22 mouse cellular contexts compared by ENCODE assay signal in genomic region chr2:27576416-27576815, GRCm38 (mm10).
DNase-seq lines count a peak whose midpoint lies in the region; ATAC-seq and TF ChIP-seq lines count a peak whose summit lies in the region.
"Had no signal": no experiment of that assay in that cellular context is flagged by ENCODE, and none has a peak within 500 bp of the region (broad histone marks: within the 10 kb centered on the region; RNA-seq: fewer than 3 reads in every experiment).

No protein-coding gene starts in this region.

- H3K9me3 ChIP-seq in kidney, embryonic 14.5 days (ENCODE audit: control insufficient read depth, low read length) = no peaks in the 10 kb centered on the region
- H3K9me3 ChIP-seq: heart, embryonic 15.5 days; limb, embryonic 10.5 days had no signal

- TF ChIP-seq CTCF in gastrocnemius, adult 2 months (IDR thresholded peaks at IDR 0.05) = no peak

- H3K4me3 ChIP-seq in gastrocnemius, adult 2 months = no peak overlapping the region
- H3K4me3 ChIP-seq in kidney, embryonic 14.5 days (ENCODE audit: low read length) = no peak overlapping the region
- H3K4me3 ChIP-seq: heart, adult 2 months; heart, embryonic 15.5 days; left cerebral cortex, adult 2 months; limb, embryonic 10.5 days; megakaryocyte, embryonic 14.5 days had no signal

- no peak overlapping the region for H3K4me2 ChIP-seq in kidney, embryonic 14.5 days (replicated peaks; ENCODE audit: low read depth, low read length)
- H3K4me2 ChIP-seq: heart, embryonic 15.5 days; liver, embryonic 11.5 days had no signal

- peaks cover 8% of the 10 kb centered on the region; the same call in 1 of the 2 replicates for H3K4me1 ChIP-seq in kidney, embryonic 14.5 days (ENCODE audit: control insufficient read depth, insufficient read depth, low read length)

- H3K9ac ChIP-seq in kidney, embryonic 14.5 days (ENCODE audit: low read depth, low read length) = no peak overlapping the region
- H3K9ac ChIP-seq: heart, embryonic 15.5 days had no signal

- DNase-seq in gastrocnemius, adult 2 months = peak; percentile 77
- no peak for DNase-seq in gastrocnemius, postnatal 4 days (ENCODE audit: low spot score in 2 of 2)
- DNase-seq in kidney, postnatal 25 days = peak; percentile 40 to 73
- DNase-seq in adrenal gland, postnatal 14 days = peak; percentile 61
- peak; percentile 39 for DNase-seq in gastrocnemius, postnatal 14 days
- DNase-seq in spleen, adult 18-20 months = no peak
- DNase-seq: cerebellum, postnatal 25 days; embryo, embryonic 11 days; heart, postnatal 4 days; lung, adult 2 months; right cerebral cortex, postnatal 4 days; thymus, postnatal 36 days had no signal

- no peaks in the 10 kb centered on the region for H3K36me3 ChIP-seq in kidney, embryonic 14.5 days (ENCODE audit: control insufficient read depth, insufficient read depth, low read length)
- H3K36me3 ChIP-seq: heart, embryonic 15.5 days; limb, embryonic 10.5 days had no signal

- H3K27me3 ChIP-seq in kidney, embryonic 14.5 days (ENCODE audit: control insufficient read depth, insufficient read depth, low read length) = no peaks in the 10 kb centered on the region
- H3K27me3 ChIP-seq: heart, embryonic 15.5 days had no signal

- peak overlapping the region; percentile 66; the same call in 1 of the 2 replicates for H3K27ac ChIP-seq in gastrocnemius, adult 2 months
- H3K27ac ChIP-seq in kidney, embryonic 14.5 days (ENCODE audit: low read depth, low read length) = no peak overlapping the region
- H3K27ac ChIP-seq: heart, adult 2 months; heart, embryonic 15.5 days; left cerebral cortex, adult 2 months; limb, embryonic 10.5 days had no signal

- intact Hi-C loops in gastrocnemius, adult 2 months (cut with DNase I) = no loop called here
- intact Hi-C loops in gastrocnemius, postnatal 14 days (cut with DNase I; ENCODE audit: low total_unique reads) = no loop called here

- WGBS in kidney, embryonic 14.5 days = 89% methylated on average over 4 of the region's 4 CpGs

- no peak for ATAC-seq in kidney, embryonic 14.5 days (ENCODE audit: low FRiP score, low TSS enrichment)
- ATAC-seq: forebrain, embryonic 16.5 days; hindbrain, embryonic 16.5 days; intestine, postnatal 0 days had no signal

Comparison
In these comparisons a context has a peak if more than half of its experiments do, and no peak if none do; other contexts are left out.
1. DNase-seq: peak in gastrocnemius, adult 2 months (single experiment), kidney, postnatal 25 days (2 of 2), adrenal gland, postnatal 14 days (single experiment) and gastrocnemius, postnatal 14 days (single experiment); none in gastrocnemius, postnatal 4 days (0 of 2) and spleen, adult 18-20 months (0 of 2).